Mouse (Mus musculus) adrenal gland (tissue): ENCODE measurements around the gene Mertk.

Experiments used
- intact Hi-C: fragments of 180-260 bp; cut with DNase I; formaldehyde crosslinking; loops from one replicate; pipeline ENCODE4 v1.15.1; 2025

Mertk gene

DNA sequence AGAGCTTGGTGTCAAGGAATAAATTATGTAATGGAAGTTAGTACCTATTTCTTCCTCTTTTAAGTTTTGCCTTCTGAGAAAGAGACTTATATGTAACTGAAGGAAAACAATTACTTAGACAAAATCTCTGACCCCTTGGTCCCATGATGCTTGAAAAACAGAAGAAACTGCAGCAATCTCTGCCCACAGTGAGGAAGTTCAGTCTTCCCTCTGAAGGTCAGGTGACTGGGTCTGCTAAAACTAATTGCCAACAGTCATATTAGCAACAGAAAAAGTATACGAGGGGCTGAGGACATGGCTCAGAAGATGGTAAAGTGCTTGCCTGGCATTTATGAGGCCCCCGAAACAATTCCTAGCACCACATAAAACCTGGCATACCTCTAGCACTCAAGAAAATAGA is 20.6 kb downstream of the Mertk start:
- intact Hi-C loops, result no loop called here

DNA sequence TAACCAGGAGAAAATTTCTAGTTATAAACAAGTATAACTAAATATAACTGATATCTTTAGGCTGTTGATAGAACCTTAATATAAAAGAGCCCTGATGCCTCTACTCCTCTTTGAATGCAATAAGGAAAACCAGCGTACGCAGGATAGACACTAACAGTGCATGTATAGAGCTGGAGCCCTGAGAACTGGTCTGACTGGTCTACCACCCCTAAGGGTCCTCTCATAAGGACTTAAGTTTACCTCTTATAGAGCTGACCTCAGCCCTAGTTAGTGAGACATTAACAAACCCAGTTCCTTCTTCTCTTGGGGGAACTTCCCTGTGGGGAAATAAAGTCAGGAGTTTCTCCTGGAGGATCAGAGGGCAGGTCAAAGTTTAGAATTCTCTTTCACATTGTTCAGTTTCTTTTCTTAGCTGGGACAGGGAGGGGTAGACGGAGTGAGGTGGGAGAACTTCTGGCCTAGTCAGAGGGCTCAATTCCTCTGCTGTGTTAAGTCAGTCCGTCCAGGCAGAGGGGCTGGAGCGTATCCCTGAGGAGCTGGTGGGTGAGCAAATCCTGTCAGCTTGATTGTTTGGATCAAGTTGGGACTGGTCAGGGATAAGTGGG is 23.5 kb downstream of the Mertk start:
- intact Hi-C loops, result loop anchor here (5.0 kb wide), 1 partner anchor 35 kb away; no protein-coding TSS in a partner anchor

DNA sequence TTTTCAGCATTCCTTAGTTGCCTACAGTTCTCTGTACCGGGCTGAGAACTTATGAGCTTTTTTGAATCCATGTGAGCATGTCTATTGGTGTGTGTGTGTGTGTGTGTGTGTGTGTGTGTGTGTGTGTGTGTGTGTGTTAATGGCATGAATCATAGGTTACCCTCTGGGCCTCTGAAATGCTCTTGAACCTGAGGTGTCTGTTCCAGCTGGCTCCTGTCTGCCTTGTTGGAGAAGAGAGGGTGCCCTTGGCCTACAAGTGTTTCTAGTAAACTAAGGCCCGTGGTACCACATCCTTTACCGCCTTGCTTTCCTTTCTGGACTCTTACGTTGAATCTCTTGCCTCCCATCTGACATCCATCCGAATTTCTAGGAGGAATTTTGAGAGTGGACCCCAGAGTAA is 27.3 kb downstream of the Mertk start:
- intact Hi-C loops, result no loop called here

DNA sequence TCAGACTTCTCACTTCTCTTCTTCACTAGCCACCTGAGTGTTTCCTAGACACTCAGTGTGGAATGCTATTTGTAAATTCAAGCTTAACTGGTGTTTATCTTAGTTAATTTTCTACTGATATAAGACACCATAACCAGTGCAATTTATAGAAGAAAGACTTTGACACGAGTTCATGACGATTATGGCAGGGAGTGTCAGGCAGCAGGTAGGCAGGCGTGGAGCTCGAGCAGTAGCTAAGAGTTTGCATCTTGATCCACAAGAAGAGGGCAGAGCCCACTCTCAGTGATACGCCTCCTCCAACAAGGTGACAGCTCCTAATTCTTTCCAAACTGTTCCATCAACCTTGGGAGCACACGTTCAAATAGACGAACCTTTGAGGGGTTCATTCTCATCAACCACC is 27.9 kb downstream of the Mertk start:
- intact Hi-C loops, result no loop called here

DNA sequence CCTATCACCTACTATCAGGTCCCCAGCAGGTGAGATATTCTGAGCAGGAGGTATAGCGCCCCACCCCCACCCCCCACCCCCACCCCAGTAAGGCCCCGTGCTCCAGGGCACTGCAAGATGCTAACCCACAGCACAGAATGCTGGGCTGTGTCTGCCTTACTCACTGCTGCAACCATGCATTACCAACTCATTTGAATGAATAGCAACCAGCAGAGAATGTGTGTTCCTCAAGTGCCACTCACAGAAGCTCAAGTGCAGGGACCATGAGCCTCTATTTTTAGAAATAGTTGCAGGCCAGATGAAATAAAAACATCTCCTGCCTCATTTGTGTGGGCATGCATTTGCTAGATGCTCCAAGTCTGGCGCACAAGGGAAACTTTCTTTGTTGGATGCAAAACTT is 28.8 kb downstream of the Mertk start:
- intact Hi-C loops, result no loop called here

DNA sequence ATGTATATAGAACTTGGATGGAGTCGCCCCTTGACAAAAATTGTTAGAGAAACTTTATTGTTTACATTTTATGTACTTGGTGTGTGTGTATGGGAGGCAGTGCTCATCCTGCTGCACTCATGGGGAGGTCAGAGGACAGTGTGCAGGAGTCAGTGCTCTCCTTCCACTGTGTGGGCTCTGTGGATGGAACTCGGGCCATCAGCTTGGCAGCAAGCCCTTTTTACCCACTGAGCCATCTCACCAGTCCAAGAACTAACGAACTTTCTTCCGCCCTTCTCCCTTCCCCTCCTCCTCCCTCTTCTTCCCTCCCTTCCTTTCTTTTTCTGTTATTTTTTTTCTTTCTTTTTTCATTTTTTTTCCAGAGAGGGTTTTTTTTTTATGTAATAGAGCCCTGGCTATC is 29.3 kb downstream of the Mertk start:
- intact Hi-C loops, result no loop called here

DNA sequence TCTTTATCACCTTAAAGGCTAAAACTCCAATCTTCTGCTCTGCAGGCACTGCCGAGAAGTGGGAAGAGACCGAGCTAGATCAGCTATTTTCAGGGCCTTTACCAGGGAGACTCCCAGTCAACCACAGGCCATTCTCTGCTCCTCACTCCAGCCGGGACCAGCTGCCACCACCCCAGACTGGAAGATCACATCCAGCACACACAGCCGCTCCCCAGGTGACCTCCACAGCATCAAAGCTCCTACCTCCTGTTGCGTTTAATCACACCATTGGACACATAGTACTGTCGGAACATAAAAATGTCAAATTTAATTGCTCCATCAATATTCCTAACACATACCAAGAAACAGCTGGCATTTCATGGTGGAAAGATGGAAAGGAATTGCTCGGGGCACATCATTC is 30.4 kb downstream of the Mertk start:
- intact Hi-C loops, result no loop called here

DNA sequence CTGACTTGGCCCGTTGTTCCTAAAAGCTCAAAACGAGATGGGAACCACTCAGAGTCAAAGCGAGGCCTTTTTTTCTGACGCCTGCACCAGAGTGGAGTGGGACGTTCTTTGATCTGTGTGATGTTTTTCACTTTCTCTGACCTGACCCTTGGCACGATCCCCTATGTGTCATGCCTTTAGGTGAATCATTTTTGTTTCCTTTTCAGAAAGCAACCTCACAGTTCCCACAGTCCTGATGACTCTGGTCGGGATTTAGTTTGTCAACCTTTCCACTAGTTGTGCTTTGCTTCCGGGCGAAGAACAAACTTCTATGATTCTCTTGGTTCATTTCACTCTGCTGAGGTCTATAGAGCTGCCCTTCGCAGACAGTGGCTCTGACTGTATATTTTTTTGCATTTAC is 32.8 kb downstream of the Mertk start:
- intact Hi-C loops, result no loop called here

DNA sequence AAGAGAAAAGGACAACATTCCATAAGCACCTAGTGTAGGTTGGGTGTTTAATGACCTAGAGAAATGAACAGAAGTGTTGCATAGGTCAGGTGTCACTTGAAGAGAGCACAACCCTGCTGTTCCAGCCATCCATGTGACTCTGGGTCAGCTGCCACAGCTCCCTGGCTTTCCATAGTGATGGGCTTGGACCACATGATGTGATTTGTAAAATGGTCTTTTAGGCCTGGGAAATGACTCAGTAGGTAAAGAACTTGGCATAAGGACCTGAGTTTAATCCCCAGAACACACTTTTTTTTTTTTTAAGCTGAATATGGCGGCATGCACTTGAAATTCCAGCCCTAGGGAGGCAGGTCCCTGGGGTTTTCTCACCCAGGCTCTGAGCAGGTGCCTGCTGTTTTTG is 33.2 kb downstream of the Mertk start:
- intact Hi-C loops, result no loop called here

DNA sequence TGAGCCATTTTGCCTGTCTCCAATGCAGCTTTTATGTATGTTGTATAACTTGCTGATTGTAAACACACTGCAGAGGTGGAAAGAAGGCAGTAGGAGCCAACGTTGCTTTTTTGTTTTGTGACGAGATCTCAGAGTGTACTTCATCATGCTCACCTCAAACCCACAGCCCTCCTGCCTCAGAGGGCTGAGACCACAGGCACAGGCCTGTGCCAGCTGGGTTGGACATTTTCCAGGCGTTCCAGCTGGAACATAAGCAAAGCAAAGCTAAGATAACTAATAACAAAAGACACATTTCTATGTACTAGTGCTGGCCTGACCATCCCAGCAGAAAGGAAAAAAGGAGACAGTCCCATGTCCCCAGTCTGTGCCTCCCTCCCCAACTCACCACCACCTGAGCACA is 36.3 kb downstream of the Mertk start:
- intact Hi-C loops, result loop anchor here (5.0 kb wide), 1 partner anchor 38 kb away; the partner anchor contains the start of gene Mertk

DNA sequence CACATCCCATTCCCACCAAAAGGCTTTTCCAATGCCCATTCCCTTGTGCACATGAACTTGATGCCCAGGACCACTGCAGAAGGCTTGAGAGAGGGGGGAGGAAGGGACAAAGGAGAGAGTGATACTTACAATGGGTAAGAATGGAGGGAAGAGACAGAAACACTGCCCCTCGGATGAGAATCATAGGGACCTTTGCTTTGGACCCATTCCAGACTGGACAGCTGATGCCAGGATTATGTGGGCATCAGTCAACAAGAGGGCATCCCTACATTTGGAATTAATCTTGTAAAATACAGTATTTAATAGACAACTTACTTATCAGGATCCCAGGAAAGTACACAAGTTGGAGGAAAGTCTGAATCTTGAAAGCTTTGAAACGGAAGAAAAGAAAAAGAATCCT is 38.3 kb downstream of the Mertk start:
- intact Hi-C loops, result loop anchor here (5.0 kb wide), 1 partner anchor 40 kb away; the partner anchor contains the start of gene Mertk

DNA sequence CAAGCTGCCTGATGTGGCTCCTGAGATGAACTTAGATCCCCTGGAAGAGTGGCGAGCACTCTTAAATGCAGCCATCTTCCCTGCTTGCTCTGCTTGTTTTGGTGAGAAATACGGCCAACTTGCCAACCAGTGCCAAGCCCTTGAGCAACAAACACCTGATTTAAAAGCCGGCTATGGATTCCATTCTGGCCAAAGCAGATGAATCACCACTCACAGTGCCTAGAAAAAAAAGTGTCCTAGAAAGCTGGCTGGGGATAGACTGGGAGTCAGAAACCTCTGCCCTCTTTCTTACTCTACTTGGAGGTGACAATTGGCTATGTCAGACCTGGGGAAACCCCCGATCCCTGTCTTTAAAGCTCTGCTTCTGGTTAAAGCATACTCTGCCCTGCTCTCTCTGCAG is 39.0 kb downstream of the Mertk start:
- intact Hi-C loops, result loop anchor here (5.0 kb wide), 1 partner anchor 40 kb away; the partner anchor contains the start of gene Mertk

DNA sequence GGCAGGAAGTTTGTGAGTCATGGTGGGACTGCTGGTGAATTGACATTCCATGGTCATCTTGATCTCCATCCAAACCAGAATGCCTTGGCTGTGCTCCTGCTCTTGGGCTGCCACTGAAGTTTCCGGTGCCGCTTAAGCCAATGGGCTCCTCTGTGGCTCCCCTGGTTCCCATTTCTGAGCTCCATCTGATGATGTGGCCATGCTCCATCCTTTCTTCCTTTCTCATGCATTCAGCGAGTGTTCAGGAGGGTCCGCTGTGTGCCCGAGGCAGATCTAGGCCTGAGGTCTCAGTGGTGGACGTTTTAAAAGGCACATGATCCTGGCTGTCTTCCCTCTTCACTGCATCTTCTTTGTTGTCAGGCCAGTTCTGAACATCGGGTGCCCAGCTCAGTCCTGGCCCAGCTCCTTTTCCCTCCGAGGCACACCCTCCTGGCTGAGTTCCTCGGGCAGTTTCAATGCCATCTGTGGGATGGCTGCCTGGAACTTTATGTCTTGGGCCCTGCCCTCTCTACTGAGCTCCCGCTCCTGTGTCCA is 40.0 kb downstream of the Mertk start:
- intact Hi-C loops, result loop anchor here (5.0 kb wide), 1 partner anchor 41 kb away; the partner anchor contains the start of gene Mertk

DNA sequence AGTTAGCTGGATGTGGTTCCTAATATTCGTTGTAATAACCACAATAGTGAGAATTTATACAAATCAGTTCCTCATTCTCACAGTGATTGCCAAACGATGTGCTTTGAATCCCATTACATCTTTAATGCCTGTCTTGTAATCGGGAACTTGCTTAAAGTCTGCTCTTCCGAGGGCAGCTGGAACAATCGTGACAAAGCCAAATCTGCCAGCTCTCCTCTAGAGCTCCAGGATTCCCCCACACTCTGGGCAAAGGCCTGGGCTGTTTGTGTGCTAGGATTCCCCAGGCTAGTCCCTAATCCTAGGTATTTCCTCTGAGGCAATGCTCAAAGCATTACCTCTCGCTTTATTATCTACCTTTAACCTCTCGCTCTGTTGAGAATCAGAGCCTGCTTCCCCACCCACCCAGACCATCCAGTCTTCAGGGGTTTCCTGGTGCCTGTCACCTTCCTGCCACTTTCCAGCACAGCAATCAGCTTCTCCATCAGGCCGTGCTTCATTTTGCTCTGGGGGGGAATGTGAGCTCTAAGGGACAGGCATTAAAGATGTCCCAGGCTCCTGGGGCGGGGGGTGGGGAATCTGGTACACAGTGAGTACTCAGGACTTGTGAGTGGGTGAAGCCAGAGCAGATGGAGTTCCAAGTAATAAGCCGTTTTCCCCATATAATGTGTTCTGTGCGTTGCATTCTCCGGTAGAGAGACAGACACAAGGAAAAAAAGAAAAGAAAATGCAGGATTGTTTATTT is 47.3 kb downstream of the Mertk start:
- intact Hi-C loops, result no loop called here

DNA sequence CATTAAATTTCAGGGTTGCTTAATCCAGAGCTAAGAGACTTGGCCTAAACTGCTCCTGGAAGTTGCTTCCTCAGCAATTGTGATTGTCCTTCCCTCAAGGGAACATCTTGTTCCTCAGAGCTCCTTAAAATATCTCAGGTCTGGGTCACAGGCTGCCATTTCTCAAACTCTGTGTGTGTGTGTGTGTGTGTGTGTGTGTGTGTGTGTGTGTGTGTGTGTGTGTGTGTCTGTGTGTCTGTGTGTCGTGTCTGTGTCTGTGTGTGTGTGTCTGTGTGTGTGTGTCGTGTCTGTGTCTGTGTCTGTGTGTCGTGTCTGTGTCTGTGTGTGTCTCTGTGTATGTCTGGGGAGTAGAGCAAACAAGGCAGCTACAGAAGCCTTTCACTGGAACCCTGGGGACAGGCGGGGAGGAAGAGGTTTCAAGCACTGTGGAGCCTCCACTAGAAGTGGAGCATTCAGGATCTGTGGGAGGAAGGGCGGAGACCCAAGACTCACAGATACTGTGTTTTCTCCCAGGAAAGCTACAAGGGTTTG is 47.9 kb downstream of the Mertk start:
- intact Hi-C loops, result no loop called here

DNA sequence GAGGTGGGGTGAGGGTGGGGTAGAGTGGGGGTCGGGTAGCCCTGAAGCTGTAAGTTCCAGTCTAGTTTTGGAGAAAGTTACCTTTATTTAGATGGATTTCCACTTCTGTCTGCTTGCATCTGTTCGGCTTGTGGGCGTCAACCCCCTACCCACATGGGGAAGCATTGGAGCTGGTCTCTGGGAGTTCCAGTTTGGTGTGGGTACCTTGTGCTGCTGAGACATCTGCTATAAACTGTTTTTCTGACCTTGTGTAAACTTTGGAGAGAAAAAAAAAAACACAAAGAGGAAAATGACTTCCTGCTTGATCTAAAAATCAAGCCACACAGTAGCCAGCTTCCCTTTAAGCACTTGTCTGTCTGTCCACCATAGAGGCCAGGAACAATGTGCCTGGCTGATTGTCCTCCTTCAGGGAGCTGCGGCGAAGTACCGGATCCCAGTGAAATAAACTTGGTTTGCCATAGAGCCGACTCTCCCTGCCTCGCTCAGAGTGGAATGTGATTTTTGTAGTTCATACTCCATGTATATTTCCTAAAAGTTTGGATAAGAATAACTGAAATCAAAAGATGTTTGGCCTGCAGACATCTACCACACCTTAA is 48.8 kb downstream of the Mertk start:
- intact Hi-C loops, result no loop called here

DNA sequence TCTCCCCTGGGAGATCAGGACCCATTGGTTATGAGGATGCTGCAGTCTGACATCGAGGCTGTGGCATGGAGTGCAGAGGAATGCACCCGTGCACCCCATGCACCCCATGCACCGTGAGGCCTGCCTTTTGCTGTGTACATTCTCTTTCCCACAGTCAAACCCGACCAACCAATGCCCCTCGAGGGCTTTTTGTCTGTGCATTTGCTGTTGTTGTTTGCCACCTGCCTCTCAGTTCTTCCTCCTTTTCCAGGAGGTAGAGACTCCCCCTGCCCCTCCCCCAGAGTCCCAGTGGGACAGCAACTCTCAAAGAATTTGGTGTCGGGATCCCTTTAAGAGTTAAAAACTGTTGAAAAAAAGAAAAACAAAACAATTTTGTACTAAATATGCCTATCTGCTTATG is 49.4 kb downstream of the Mertk start:
- intact Hi-C loops, result no loop called here

DNA sequence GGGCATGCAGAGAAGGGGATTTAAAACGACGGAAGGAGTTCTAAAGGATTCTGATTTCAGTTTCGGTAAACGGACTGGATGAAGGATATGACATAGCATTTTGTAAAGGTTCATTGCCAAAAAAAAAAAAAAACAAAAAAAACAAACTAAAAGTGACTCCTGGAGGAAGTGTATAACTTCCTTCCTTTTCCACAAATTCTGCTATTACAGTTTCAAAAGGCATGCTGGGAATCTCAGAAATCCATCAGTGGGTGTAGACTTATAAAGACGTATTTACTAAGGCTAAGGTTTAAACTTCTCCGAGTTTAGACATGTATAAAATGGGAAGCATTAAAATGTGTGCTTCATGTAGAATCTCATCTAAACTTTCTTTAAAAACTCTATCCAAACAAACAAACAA is 52.3 kb downstream of the Mertk start:
- intact Hi-C loops, result loop anchor here (5.0 kb wide), 1 partner anchor 54 kb away; the partner anchor contains the start of gene Mertk

DNA sequence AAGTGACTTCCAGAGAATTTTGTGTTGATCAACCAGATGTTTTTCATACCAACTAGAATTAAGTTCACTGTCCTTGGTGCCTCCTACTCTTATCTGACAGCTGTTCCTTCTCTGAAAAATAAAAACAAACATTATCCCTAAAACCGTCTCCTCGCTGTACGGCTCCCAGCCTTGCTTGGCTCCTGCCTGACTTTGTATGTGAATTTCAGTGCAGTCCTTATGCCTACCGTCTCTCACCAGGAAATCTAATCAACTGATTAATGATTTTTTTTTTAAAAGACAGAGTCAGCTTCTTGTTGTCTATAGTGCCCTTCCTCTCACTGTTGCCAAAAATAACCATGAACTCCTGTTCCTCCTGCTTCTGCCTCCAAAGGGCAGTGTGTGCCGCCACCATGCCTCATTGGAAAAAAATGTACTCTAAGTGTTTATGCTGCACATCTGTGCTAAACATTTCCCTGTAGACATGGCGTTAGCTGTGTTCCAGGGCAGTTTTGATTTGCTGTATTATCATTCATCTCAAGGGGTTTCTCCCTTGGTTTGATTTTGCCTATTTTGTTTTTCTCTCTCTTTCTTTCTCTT is 54.6 kb downstream of the Mertk start:
- intact Hi-C loops, result loop anchor here (5.0 kb wide), 1 partner anchor 56 kb away; the partner anchor contains the start of gene Mertk

DNA sequence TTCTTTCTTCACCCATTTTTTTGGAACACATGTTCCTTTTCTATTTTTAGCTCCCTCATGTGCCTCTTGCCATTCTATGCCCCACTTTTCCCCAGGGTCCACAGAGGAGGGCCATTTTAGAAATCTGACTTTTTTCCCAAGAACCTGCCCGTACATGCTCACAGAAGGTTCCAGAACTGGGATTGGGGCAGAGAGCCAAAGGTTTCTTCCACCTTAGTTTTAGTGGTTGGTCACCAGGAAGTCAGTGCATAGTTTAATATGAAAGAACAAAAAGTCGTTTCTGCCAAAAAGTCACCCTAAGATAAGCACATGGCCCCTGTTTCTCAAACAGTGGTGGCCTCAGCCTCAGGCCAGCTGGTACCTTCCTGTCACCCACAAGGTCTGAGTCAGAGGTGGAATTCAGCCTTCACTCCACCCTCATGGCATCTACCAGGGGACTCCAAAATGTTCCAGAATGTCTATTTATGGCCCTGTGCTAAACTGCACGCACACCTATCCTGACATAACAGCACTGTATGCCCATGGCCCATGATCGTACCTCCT is 56.5 kb downstream of the Mertk start:
- intact Hi-C loops, result loop anchor here (5.0 kb wide), 1 partner anchor 33 kb away; no protein-coding TSS in a partner anchor

DNA sequence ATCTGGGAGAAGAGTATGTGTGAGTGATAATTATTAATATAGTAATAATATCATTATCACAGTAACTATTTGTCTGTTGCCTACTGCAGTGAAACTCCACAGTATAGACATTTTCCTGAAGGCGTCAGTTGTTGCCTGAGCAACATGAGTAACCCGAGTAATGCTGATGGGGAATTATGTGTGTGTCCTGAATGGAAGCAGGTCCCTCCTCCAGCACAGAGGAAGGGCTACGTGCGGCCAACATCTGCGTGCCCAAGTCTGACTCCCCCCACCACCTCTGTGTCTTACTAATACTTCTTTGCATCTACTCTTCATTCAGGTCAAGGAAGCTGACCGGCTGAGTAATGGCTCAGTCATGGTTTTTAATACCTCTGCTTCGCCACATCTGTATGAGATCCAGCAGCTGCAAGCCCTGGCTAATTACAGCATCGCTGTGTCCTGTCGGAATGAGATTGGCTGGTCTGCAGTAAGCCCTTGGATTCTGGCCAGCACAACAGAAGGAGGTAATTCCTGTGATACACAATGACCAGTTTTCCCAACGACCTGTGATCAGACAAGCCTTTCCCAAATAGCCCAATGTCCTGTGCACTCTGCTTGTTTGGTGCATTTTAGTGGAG is 60.1 kb downstream of the Mertk start:
- intact Hi-C loops, result loop anchor here (5.0 kb wide), 1 partner anchor 37 kb away; no protein-coding TSS in a partner anchor
